Mouse (Mus musculus) heart, embryonic 13.5 days (tissue): ENCODE data around the gene Rab32. TPM values are rescaled to one million over a fixed set of nuclear protein-coding genes. Genes with fewer than 3 reads are reported as not detected.

Experiments used
- polyA plus RNA-seq: library from polyadenylated mRNA; unstranded; fragments of >200 nt; fragmentation: Nextera tagmentation; extraction: Ambion mirVana; gene quantifications from 2 replicates; pipeline ENCODE4 v1.2.1, GENCODE M21; 2015

The Rab32 gene
- polyA plus RNA-seq, 1 experiment from 2014 or later: 13.1 TPM

Other genes with a start within 250 kb of the Rab32 start
- 0.14 and 0.15 TPM in 2 replicates for gene Adgb, start 85.9 kb downstream of the Rab32 start, polyA plus RNA-seq
- not detected in 2 replicates for gene Gm10944, start 123.1 kb upstream of the Rab32 start, polyA plus RNA-seq